Mouse (Mus musculus) thymus, postnatal 25 days (tissue): Measurements from ENCODE around the gene Srrd.
A peak's percentile ranks its signal among the peaks of the same experiment; 100 is the strongest.
"Not testable (repeated sequence)": the region's sequence is repeated elsewhere in the genome, so short reads cannot be mapped to it uniquely, and the experiment has no call there.

Source experiments
- DNase-seq: peaks from one replicate; pipeline ENCODE4 v3.0.0; 2022

Srrd gene

GRCm38 (mm10) chr5:112355910-112356309 lies 13.1 kb upstream of the Srrd start, which contains the start of gene Gm6583:
Gene Gm6583, minus strand, starts transcription at chr5:112356033.
- DNase-seq, result no peak

- no peak for DNase-seq
Measured at GRCm38 (mm10) chr5:112355493-112355892, 12.7 kb upstream of the Srrd start.

GRCm38 (mm10) chr5:112349169-112349568 lies 6.3 kb upstream of the Srrd start:
- no peak for DNase-seq

GRCm38 (mm10) chr5:112346211-112346965 lies 3.5 kb upstream of the Srrd start:
- no peak for DNase-seq

- DNase-seq, result no peak
Measured at GRCm38 (mm10) chr5:112344092-112344960, 1.5 kb upstream of the Srrd start.

- no peak for DNase-seq
Measured at GRCm38 (mm10) chr5:112343205-112343595, 360 bp upstream of the Srrd start.

GRCm38 (mm10) chr5:112339215-112339614 lies 3.6 kb downstream of the Srrd start:
- no peak for DNase-seq

- DNase-seq, result no peak
Measured at GRCm38 (mm10) chr5:112337004-112337403, 5.8 kb downstream of the Srrd start.

GRCm38 (mm10) chr5:112335473-112335872 lies 7.4 kb downstream of the Srrd start:
- peak; percentile 68 for DNase-seq

- DNase-seq, result no peak
Measured at GRCm38 (mm10) chr5:112329805-112330564, 12.9 kb downstream of the Srrd start.

- DNase-seq, result no peak
Measured at GRCm38 (mm10) chr5:112327854-112328253, 15.0 kb downstream of the Srrd start.

GRCm38 (mm10) chr5:112326446-112327009 lies 16.3 kb downstream of the Srrd start:
- no peak for DNase-seq

GRCm38 (mm10) chr5:112325546-112326445 lies 17.0 kb downstream of the Srrd start, which contains the start of gene Tfip11:
Gene Tfip11, plus strand, starts transcription at chr5:112326358.
- DNase-seq, result peak; percentile 94

GRCm38 (mm10) chr5:112324637-112325545 lies 17.9 kb downstream of the Srrd start:
- DNase-seq, result peak; percentile 58

GRCm38 (mm10) chr5:112323246-112323645 lies 19.6 kb downstream of the Srrd start:
- DNase-seq, result no peak

- DNase-seq, result no peak
Measured at GRCm38 (mm10) chr5:112321376-112321775, 21.5 kb downstream of the Srrd start.

- no peak for DNase-seq
Measured at GRCm38 (mm10) chr5:112320936-112321335, 21.9 kb downstream of the Srrd start.

- no peak for DNase-seq
Measured at GRCm38 (mm10) chr5:112320379-112320778, 22.5 kb downstream of the Srrd start.

- not testable (repeated sequence) for DNase-seq
Measured at GRCm38 (mm10) chr5:112319343-112319742, 23.5 kb downstream of the Srrd start.

- no peak for DNase-seq
Measured at GRCm38 (mm10) chr5:112317328-112317727, 25.5 kb downstream of the Srrd start.
